Mouse (Mus musculus) stomach, postnatal 0 days (tissue): ENCODE results near the gene Klf11.

Source experiments
- CTCF ChIP-seq: IDR thresholded peaks from 2 replicates; pipeline ENCODE4 v1.5.1; 2016; ENCODE audit warnings: antibody characterized with exemption, low read depth, mild to moderate bottlenecking, moderate library complexity
- EP300 ChIP-seq: optimal IDR thresholded peaks from 2 replicates; pipeline ENCODE3; 2016; ENCODE audit warnings: antibody characterized with exemption

DNA sequence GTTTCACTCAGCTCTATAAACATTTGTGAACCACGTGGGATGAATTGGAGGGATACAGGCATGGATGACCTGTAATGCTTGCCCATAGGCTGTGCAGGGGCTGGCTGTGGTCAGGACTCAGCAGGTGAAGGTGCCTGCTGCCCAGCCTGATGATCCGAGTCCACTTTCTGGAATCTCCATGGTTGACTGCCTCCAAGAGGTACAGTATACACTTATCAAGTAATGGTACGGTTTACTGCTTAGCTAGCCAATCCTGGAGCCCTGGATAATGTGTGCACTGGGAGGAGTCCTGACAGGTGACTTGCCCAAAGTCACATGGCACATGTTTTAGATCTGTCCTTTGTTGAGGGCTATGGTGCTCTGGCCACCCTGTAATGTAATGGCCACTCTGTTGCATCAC is 39.3 kb downstream of the Klf11 start:
- TF ChIP-seq EP300 (no peak), CTCF (no peak)
